Mouse (Mus musculus) spleen, adult 2 months (tissue): Measurements from ENCODE around the gene Btbd7. TPM values are rescaled to one million over a fixed set of nuclear protein-coding genes. Genes with fewer than 3 reads are reported as not detected.

ENCODE experiments used
- DNase-seq, 2 experiments: peaks; one replicate each; pipeline versions ENCODE4 v3.0.0 to v3.0.0-alpha.2; 2012 to 2021; ENCODE audit warnings: low spot score in 2 of 2, low read depth in 1 of 2
- H3K27ac ChIP-seq: fragments of 200-500 bp; 2 replicates; pipeline ENCODE4 v1.5.1; 2012; ENCODE audit warnings: low read length, inconsistent platforms; ENCODE audit not compliant: insufficient read depth
- H3K27me3 ChIP-seq: fragments of 200-500 bp; 2 replicates; pipeline ENCODE4 v1.6.1; 2012; ENCODE audit warnings: mild to moderate bottlenecking, moderate library complexity, low read length, inconsistent platforms; ENCODE audit not compliant: control insufficient read depth, insufficient read depth
- H3K36me3 ChIP-seq: fragments of 200-500 bp; 2 replicates; pipeline ENCODE4 v1.6.1; 2012; ENCODE audit warnings: mild to moderate bottlenecking, low read length, inconsistent platforms; ENCODE audit not compliant: control insufficient read depth, insufficient read depth
- H3K4me1 ChIP-seq: fragments of 200-500 bp; 2 replicates; pipeline ENCODE4 v1.6.1; 2011; ENCODE audit warnings: inconsistent platforms; ENCODE audit not compliant: control insufficient read depth, insufficient read depth, insufficient read length
- H3K4me3 ChIP-seq: fragments of 200-500 bp; 2 replicates; pipeline ENCODE4 v1.5.1; 2011; ENCODE audit warnings: mild to moderate bottlenecking, inconsistent platforms; ENCODE audit not compliant: insufficient read depth, insufficient read length; ENCODE audit errors: extremely low read depth
- CTCF ChIP-seq: fragments of 200-500 bp; IDR thresholded peaks from 2 replicates; pipeline ENCODE4 v1.5.1; 2011; ENCODE audit warnings: mild to moderate bottlenecking, inconsistent platforms; ENCODE audit not compliant: insufficient read depth, insufficient read length, insufficient replicate concordance; ENCODE audit errors: extremely low read depth
- POLR2A ChIP-seq: fragments of 200-500 bp; IDR thresholded peaks from 2 replicates; pipeline ENCODE4 v1.6.1; 2011; ENCODE audit warnings: low read depth, low read length, inconsistent platforms
- WGBS: fragments of 180-500 bp; shearing (Covaris S2); methylation state at CpG from one replicate; pipeline ENCODE4 v1.1.7; 2018; 5-methylcytosine and 5-hydroxymethylcytosine counted together
- polyA plus RNA-seq: library from polyadenylated mRNA; depleted of rRNA; stranded (reverse); fragments of >200 nt; gene quantifications from 2 replicates; pipeline ENCODE4 v1.2.3, GENCODE M21; 2012

The Btbd7 gene
- polyA plus RNA-seq, 1 experiment = 7.0 TPM

- no peak for TF ChIP-seq CTCF
- TF ChIP-seq POLR2A = no peak
- 1% methylated on average over 46 of the region's 46 CpGs for WGBS
- Histone ChIP-seq H3K27ac (peak overlapping the region; percentile 81), H3K4me1 (peaks cover 2% of the 10 kb centered on the region; the same call in 1 of the 2 replicates), H3K36me3 (no peaks in the 10 kb centered on the region; the same call in 1 of the 2 replicates), H3K4me3 (peak overlapping the region; percentile 82), H3K27me3 (no peaks in the 10 kb centered on the region)
- DNase-seq = no peak
These were observed 121.1 kb downstream of the Btbd7 start for GRCm38 (mm10) chr12:102757055-102757688.

- H3K4me3 ChIP-seq = no peak overlapping the region
- no peak overlapping the region for H3K27ac ChIP-seq
- peak; percentile 27 to 29 for DNase-seq
- H3K4me1 ChIP-seq = peaks cover 2% of the 10 kb centered on the region; the same call in 1 of the 2 replicates
- no peaks in the 10 kb centered on the region for H3K36me3 ChIP-seq
- H3K27me3 ChIP-seq = no peaks in the 10 kb centered on the region
- WGBS = 85% methylated on average over 7 of the region's 7 CpGs
- no peak for TF ChIP-seq POLR2A
- TF ChIP-seq CTCF = no peak
These were observed 122.0 kb downstream of the Btbd7 start for GRCm38 (mm10) chr12:102756304-102756703.

GRCm38 (mm10) chr12:102748256-102748655 lies 130.0 kb downstream of the Btbd7 start:
- H3K27me3 ChIP-seq = no peaks in the 10 kb centered on the region
- no peaks in the 10 kb centered on the region; the same call in 1 of the 2 replicates for H3K4me1 ChIP-seq
- DNase-seq = no peak
- TF ChIP-seq CTCF = no peak
- no peak for TF ChIP-seq POLR2A
- 82% methylated on average over 3 of the region's 3 CpGs for WGBS
- H3K27ac ChIP-seq = no peak overlapping the region
- no peaks in the 10 kb centered on the region for H3K36me3 ChIP-seq
- H3K4me3 ChIP-seq = no peak overlapping the region

- 16% methylated on average over 6 of the region's 6 CpGs for WGBS
- Histone ChIP-seq H3K27me3 (no peaks in the 10 kb centered on the region), H3K27ac (no peak overlapping the region), H3K36me3 (no peaks in the 10 kb centered on the region), H3K4me3 (no peak overlapping the region), H3K4me1 (peaks cover 2% of the 10 kb centered on the region; the same call in 1 of the 2 replicates)
- no peak for TF ChIP-seq CTCF
- no peak for TF ChIP-seq POLR2A
- peak in 1 of 2 experiments; percentile 64 for DNase-seq
These were observed 133.4 kb downstream of the Btbd7 start for GRCm38 (mm10) chr12:102744839-102745238.

GRCm38 (mm10) chr12:102743589-102744574 lies 134.4 kb downstream of the Btbd7 start, which contains the start of the genes Moap1 and Tmem251:
TSS of gene Moap1 (minus strand) at chr12:102743661.
TSS of gene Tmem251 (plus strand) at chr12:102743762.
- DNase-seq = peak; percentile 77 to 89
- no peaks in the 10 kb centered on the region for H3K36me3 ChIP-seq
- peak within 1 kb of the TSS; percentile 96 for H3K4me3 ChIP-seq
- H3K27ac ChIP-seq = peak within 1 kb of the TSS; percentile 94
- no peaks in the 10 kb centered on the region for H3K27me3 ChIP-seq
- under 1% methylated on average over 62 of the region's 63 CpGs for whole genome bisulfite sequencing
- peak; percentile 43 for TF ChIP-seq POLR2A
- no peak for TF ChIP-seq CTCF
- peaks cover 2% of the 10 kb centered on the region; the same call in 1 of the 2 replicates for H3K4me1 ChIP-seq

- no peak for TF ChIP-seq CTCF
- TF ChIP-seq POLR2A = no peak
- no peak for DNase-seq
- no peaks in the 10 kb centered on the region for H3K36me3 ChIP-seq
- WGBS = 1% methylated on average over 33 of the region's 33 CpGs
- H3K27ac ChIP-seq = peak overlapping the region; percentile 94
- H3K4me3 ChIP-seq = peak overlapping the region; percentile 96
- H3K4me1 ChIP-seq = peaks cover 2% of the 10 kb centered on the region; the same call in 1 of the 2 replicates
- H3K27me3 ChIP-seq = no peaks in the 10 kb centered on the region
These were observed 135.2 kb downstream of the Btbd7 start for GRCm38 (mm10) chr12:102743036-102743588.
